Mouse (Mus musculus) olfactory bulb, adult 2 months (tissue): ENCODE data around the gene Filip1.

Experiments
- CTCF ChIP-seq: fragments of 200-500 bp; IDR thresholded peaks from 2 replicates; pipeline ENCODE4 v1.5.1; 2012; ENCODE audit warnings: low read depth, mild to moderate bottlenecking, low read length, moderate library complexity; ENCODE audit not compliant: insufficient read depth
- POLR2A ChIP-seq: fragments of 200-500 bp; IDR thresholded peaks from 2 replicates; pipeline ENCODE4 v1.6.1; 2012; ENCODE audit warnings: mild to moderate bottlenecking, low read depth, low read length, moderate library complexity; ENCODE audit not compliant: insufficient read depth

DNA sequence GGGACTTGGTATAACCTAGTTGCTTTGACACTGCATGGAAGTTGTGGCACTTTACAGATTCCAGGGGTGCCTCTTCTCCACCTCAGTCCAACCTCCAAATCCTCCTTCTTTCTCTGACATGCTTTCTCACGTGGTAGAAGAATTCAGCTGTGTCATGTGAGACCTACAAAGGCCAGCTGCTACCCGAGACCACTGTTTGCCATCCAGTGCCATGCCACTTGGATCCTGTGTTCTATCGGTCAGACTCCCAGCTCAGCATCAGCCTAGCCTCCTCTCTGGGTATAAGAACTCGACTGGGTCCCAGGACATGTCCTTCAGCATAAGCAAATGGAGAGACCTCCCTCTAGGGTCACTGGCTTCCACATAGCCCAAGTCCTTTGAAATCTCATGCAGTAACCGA is 47.6 kb downstream of the Filip1 start:
- TF ChIP-seq POLR2A (no peak), CTCF (no peak)
